Mouse (Mus musculus): Measurements from ENCODE around the gene Nucks1. TPM values are rescaled to one million over a fixed set of nuclear protein-coding genes. Genes with fewer than 3 reads are reported as not detected.
A peak's percentile ranks its signal among the peaks of the same experiment; 100 is the strongest.

Nucks1 gene
- polyA plus RNA-seq, 1 experiment, result 1.5 TPM

DNA sequence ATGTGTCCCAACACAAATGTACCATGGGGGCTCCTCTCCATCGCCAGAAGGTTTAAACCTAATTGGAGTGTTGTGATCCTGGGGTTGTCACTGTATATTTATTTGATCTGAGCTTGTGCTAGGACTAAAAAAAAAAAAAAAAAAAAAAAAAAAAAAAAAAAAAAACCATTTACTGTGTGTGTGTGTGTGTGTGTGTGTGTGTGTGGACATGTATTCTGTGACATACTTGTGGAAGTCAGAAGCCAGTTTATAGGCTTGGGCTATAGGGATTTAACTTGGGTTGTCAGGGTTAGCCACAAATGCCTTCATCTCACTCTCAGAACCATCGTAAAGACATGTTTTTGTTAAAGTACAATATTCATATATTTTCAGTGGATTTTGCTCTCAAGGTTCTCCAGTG lies 40.8 kb upstream of the Nucks1 start:
- H3K36me3 ChIP-seq (ENCODE audit: control insufficient read depth, insufficient read depth, low read length), result peaks cover 7% of the 10 kb centered on the region
- H3K4me1 ChIP-seq (ENCODE audit: control insufficient read depth, insufficient read depth, insufficient read length, low read length), result no peaks in the 10 kb centered on the region; the same call in 1 of the 2 replicates
- H3K27ac ChIP-seq (ENCODE audit: insufficient read depth, low read depth, low read length), result no peak overlapping the region
- no peaks in the 10 kb centered on the region for H3K27me3 ChIP-seq (ENCODE audit: control insufficient read depth, insufficient read depth, low read length)
- no peak overlapping the region for H3K4me3 ChIP-seq (ENCODE audit: low read depth, low read length)
- 97% methylated on average over 2 of the region's 2 CpGs for WGBS
- TF ChIP-seq POLR2A (IDR thresholded peaks at IDR 0.05; ENCODE audit: low read depth, low read length) (no peak), CTCF (IDR thresholded peaks at IDR 0.05; ENCODE audit: extremely low read depth, insufficient read length, insufficient replicate concordance, low read depth, low read length) (no peak)

- H3K36me3 ChIP-seq (ENCODE audit: control insufficient read depth, insufficient read depth, low read length), result peaks cover 7% of the 10 kb centered on the region
- no peak overlapping the region for H3K27ac ChIP-seq (ENCODE audit: insufficient read depth, low read depth, low read length)
- H3K4me1 ChIP-seq (ENCODE audit: control insufficient read depth, insufficient read depth, insufficient read length, low read length), result no peaks in the 10 kb centered on the region
- TF ChIP-seq CTCF (IDR thresholded peaks at IDR 0.05; ENCODE audit: extremely low read depth, insufficient read length, insufficient replicate concordance, low read depth, low read length) (no peak), POLR2A (IDR thresholded peaks at IDR 0.05; ENCODE audit: low read depth, low read length) (no peak)
- no peaks in the 10 kb centered on the region for H3K27me3 ChIP-seq (ENCODE audit: control insufficient read depth, insufficient read depth, low read length)
- H3K4me3 ChIP-seq (ENCODE audit: low read depth, low read length), result no peak overlapping the region
- WGBS, result 71% methylated on average over 1 of the region's 1 CpGs
Measured at GRCm38 (mm10) chr1:131872856-131873255, 37.5 kb upstream of the Nucks1 start.

DNA sequence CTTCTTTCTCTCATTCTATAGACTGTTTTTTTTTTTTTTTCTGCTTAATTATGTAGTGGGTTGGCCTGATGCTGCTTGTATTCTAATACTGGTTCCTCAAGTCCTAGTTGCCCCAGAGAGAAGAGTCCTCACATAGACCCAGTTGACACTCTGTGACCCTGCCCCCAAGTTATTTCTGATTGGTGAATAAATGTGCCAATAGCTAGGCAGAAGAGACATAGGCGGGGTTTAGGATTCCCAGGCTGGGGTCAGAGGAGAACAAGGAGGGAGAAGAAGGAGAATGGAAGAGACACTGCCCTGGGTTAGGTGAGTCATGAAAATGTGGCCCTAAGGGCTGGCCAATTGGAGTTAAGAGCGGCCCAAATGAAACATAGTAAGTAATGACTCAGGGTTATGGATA lies 30.5 kb upstream of the Nucks1 start:
- H3K4me3 ChIP-seq (ENCODE audit: low read depth, low read length), result no peak overlapping the region
- no peak overlapping the region for H3K27ac ChIP-seq (ENCODE audit: insufficient read depth, low read depth, low read length)
- WGBS, result 78% methylated on average over 2 of the region's 2 CpGs
- H3K4me1 ChIP-seq (ENCODE audit: control insufficient read depth, insufficient read depth, insufficient read length, low read length), result no peaks in the 10 kb centered on the region
- TF ChIP-seq CTCF (IDR thresholded peaks at IDR 0.05; ENCODE audit: extremely low read depth, insufficient read length, insufficient replicate concordance, low read depth, low read length) (no peak), POLR2A (IDR thresholded peaks at IDR 0.05; ENCODE audit: low read depth, low read length) (no peak)
- H3K27me3 ChIP-seq (ENCODE audit: control insufficient read depth, insufficient read depth, low read length), result no peaks in the 10 kb centered on the region
- no peaks in the 10 kb centered on the region for H3K36me3 ChIP-seq (ENCODE audit: control insufficient read depth, insufficient read depth, low read length)

GRCm38 (mm10) chr1:131882787-131883186 lies 27.5 kb upstream of the Nucks1 start:
- Histone ChIP-seq H3K4me1 (ENCODE audit: control insufficient read depth, insufficient read depth, insufficient read length, low read length) (no peaks in the 10 kb centered on the region), H3K27me3 (ENCODE audit: control insufficient read depth, insufficient read depth, low read length) (no peaks in the 10 kb centered on the region), H3K27ac (ENCODE audit: insufficient read depth, low read depth, low read length) (no peak overlapping the region), H3K4me3 (ENCODE audit: low read depth, low read length) (no peak overlapping the region), H3K36me3 (ENCODE audit: control insufficient read depth, insufficient read depth, low read length) (no peaks in the 10 kb centered on the region)
- WGBS, result 60% methylated on average over 2 of the region's 2 CpGs
- TF ChIP-seq POLR2A (IDR thresholded peaks at IDR 0.05; ENCODE audit: low read depth, low read length) (no peak), CTCF (IDR thresholded peaks at IDR 0.05; ENCODE audit: extremely low read depth, insufficient read length, insufficient replicate concordance, low read depth, low read length) (peak; percentile 29; the same call in 1 of the 2 replicates)

DNA sequence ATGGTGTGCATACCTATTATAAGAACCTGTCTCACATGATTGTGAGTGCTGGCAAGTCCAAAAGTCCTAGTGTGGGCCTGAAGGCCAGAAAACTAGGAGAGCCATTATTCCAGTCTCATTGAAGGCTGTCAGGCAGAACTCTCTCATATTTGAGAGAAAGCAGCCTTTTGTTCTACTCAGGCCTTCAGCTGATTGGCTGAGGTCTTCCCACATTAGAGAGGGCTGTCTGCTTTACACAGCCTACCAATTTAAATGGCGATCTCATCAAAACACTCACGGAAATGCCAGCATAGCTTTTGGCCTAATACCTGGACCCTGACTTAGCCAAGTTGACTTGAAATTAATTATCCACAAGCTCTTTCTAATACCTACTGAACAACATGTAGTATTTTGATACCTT lies 24.2 kb upstream of the Nucks1 start:
- Histone ChIP-seq H3K36me3 (ENCODE audit: control insufficient read depth, insufficient read depth, low read length) (no peaks in the 10 kb centered on the region), H3K4me1 (ENCODE audit: control insufficient read depth, insufficient read depth, insufficient read length, low read length) (no peaks in the 10 kb centered on the region; the same call in 1 of the 2 replicates), H3K4me3 (ENCODE audit: low read depth, low read length) (no peak overlapping the region), H3K27me3 (ENCODE audit: control insufficient read depth, insufficient read depth, low read length) (no peaks in the 10 kb centered on the region), H3K27ac (ENCODE audit: insufficient read depth, low read depth, low read length) (no peak overlapping the region)
- TF ChIP-seq CTCF (IDR thresholded peaks at IDR 0.05; ENCODE audit: extremely low read depth, insufficient read length, insufficient replicate concordance, low read depth, low read length) (no peak), POLR2A (IDR thresholded peaks at IDR 0.05; ENCODE audit: low read depth, low read length) (no peak)
- 80% methylated on average over 2 of the region's 2 CpGs for WGBS

- H3K4me3 ChIP-seq (ENCODE audit: low read depth, low read length), result no peak overlapping the region
- WGBS, result 84% methylated on average over 3 of the region's 3 CpGs
- H3K4me1 ChIP-seq (ENCODE audit: control insufficient read depth, insufficient read depth, insufficient read length, low read length), result no peaks in the 10 kb centered on the region; the same call in 1 of the 2 replicates
- H3K27me3 ChIP-seq (ENCODE audit: control insufficient read depth, insufficient read depth, low read length), result no peaks in the 10 kb centered on the region
- no peaks in the 10 kb centered on the region for H3K36me3 ChIP-seq (ENCODE audit: control insufficient read depth, insufficient read depth, low read length)
- no peak overlapping the region for H3K27ac ChIP-seq (ENCODE audit: insufficient read depth, low read depth, low read length)
- TF ChIP-seq POLR2A (IDR thresholded peaks at IDR 0.05; ENCODE audit: low read depth, low read length), result no peak
- no peak for TF ChIP-seq CTCF (IDR thresholded peaks at IDR 0.05; ENCODE audit: extremely low read depth, insufficient read length, insufficient replicate concordance, low read depth, low read length)
Measured at GRCm38 (mm10) chr1:131886641-131887040, 23.7 kb upstream of the Nucks1 start.

- Histone ChIP-seq H3K4me3 (ENCODE audit: low read depth, low read length) (no peak overlapping the region), H3K27ac (ENCODE audit: insufficient read depth, low read depth, low read length) (no peak overlapping the region), H3K4me1 (ENCODE audit: control insufficient read depth, insufficient read depth, insufficient read length, low read length) (no peaks in the 10 kb centered on the region; the same call in 1 of the 2 replicates), H3K36me3 (ENCODE audit: control insufficient read depth, insufficient read depth, low read length) (no peaks in the 10 kb centered on the region), H3K27me3 (ENCODE audit: control insufficient read depth, insufficient read depth, low read length) (no peaks in the 10 kb centered on the region)
- no peak for TF ChIP-seq POLR2A (IDR thresholded peaks at IDR 0.05; ENCODE audit: low read depth, low read length)
- no peak for TF ChIP-seq CTCF (IDR thresholded peaks at IDR 0.05; ENCODE audit: extremely low read depth, insufficient read length, insufficient replicate concordance, low read depth, low read length)
- WGBS, result 38% methylated on average over 6 of the region's 6 CpGs
Measured at GRCm38 (mm10) chr1:131890043-131890658, 20.2 kb upstream of the Nucks1 start.
